Mouse (Mus musculus) fat pad, adult 2 months (tissue): ENCODE data around the gene Nnmt.

ENCODE experiments used
- DNase-seq: peaks from one replicate; pipeline ENCODE4 v3.0.0-alpha.2; 2011; ENCODE audit warnings: low read depth, low spot score; ENCODE audit errors: extremely low read depth

The Nnmt gene

GRCm38 (mm10) chr9:48635576-48636350, 30.8 kb upstream of the Nnmt start:
- DNase-seq, result no peak

- no peak for DNase-seq
Measured at GRCm38 (mm10) chr9:48633147-48633546, 28.2 kb upstream of the Nnmt start.

- no peak for DNase-seq
Measured at GRCm38 (mm10) chr9:48619268-48619667, 14.3 kb upstream of the Nnmt start.

GRCm38 (mm10) chr9:48618589-48618988, 13.6 kb upstream of the Nnmt start:
- peak; percentile 37 for DNase-seq

DNA sequence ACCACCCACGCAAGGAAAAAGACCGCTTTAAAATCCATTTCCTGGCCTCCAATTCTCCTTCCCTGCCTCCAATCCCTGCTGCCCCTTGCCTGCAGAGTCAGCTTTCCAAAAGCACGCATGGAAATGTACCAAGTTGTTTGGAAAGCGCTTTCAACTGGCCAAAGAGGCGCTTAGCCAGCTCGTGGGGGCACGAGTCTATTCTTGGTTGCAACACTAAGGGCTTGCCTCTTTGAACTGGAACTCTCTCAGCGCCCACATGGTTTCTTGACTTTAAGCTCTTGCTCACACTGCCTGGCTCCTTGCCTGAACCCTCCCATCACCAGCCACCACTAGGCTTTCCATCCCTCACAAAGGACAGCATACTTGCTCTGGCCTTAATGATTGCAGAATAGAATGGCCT, 13.2 kb upstream of the Nnmt start:
- peak; percentile 93 for DNase-seq

DNA sequence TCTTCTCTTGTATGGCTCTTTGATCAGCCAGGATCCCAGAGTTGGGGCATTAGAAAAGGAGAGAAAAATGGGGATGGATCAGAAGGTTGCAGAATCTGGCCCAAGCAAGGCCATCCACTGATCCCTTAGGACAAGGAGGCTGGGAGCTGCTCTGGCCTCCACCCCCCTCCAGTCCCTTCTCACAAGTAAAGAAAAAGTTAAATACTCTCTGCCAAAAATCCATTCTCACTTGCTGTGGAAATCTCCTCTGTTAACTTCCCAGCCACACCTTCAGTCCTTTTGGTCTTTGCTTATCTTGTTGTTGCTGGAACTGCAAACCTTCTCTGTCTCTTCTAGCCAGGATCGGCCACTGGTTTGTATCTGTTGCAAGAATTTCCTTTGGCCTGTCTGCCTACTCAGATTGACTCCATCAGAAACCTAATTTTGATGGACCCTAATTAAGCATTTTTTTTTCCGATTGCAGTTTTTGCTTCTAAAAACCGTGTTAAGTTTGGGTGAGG, 12.6 kb upstream of the Nnmt start:
- no peak for DNase-seq

DNA sequence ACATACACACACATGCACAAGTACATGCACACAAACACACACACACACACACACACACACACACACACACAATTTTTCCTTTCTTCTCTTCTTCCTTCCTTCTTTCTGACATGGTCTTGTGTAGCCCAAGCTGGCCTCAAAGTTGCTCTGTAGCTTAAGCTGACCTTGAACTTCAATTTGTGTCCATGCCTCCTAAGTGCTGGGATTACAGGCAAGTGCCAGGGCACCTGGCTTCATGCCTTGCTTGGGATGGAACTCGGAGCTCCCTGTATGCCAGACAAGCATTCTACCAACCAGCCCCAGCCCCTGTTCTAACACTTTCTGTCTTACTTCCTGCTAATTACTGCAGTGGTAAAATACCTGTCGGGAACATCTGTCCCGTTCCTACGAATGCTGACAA, 8.3 kb upstream of the Nnmt start:
- no peak for DNase-seq

GRCm38 (mm10) chr9:48612542-48612941, 7.6 kb upstream of the Nnmt start:
- no peak for DNase-seq

- no peak for DNase-seq
Measured at GRCm38 (mm10) chr9:48611032-48611431, 6.1 kb upstream of the Nnmt start.

GRCm38 (mm10) chr9:48609734-48610133, 4.8 kb upstream of the Nnmt start:
- no peak for DNase-seq

GRCm38 (mm10) chr9:48607417-48607816, 2.5 kb upstream of the Nnmt start:
- DNase-seq, result no peak

DNA sequence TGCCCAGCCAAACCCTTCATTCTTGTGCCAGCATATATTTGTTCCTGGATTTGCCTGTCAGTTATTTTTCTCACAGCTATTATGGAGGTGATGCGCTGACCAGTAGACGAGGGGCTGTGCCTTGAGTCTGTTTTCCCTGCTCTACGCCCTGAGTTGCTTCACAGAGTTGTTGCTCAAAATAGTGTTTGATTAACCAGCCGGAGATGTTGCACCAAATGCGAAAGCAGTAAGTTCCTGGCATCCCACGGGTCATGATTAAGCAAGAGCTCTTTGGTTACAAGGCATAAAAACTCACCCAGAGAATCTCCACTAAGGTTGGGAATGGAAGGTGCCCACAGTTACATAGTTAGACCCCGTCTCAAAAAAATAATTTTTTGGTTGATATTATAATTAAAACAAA, 1.2 kb upstream of the Nnmt start:
- peak; percentile 52 for DNase-seq

- no peak for DNase-seq
Measured at GRCm38 (mm10) chr9:48605697-48606096, 744 bp upstream of the Nnmt start.

DNA sequence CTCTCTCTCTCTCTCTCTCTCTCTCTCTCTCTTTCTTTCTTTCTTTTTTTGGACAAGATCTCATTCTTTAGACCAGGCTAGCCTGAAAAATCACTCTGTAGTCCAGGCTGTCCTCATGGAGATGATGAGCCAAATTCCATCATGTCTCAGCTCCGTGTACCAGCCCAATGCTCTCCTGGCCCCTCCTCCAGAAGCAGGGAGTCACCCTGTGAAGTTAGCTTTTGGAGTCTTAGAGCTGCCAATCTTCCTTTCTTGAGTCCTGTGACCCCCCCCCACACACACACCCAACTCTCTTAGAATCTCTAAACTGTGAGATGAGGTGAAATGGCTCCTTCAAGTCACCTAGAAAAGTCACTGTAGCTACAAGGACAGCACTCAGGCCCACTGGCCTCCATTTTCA, 727 bp downstream of the Nnmt start:
- DNase-seq, result no peak

- no peak for DNase-seq
Measured at GRCm38 (mm10) chr9:48600881-48601280, 4.1 kb downstream of the Nnmt start.

DNA sequence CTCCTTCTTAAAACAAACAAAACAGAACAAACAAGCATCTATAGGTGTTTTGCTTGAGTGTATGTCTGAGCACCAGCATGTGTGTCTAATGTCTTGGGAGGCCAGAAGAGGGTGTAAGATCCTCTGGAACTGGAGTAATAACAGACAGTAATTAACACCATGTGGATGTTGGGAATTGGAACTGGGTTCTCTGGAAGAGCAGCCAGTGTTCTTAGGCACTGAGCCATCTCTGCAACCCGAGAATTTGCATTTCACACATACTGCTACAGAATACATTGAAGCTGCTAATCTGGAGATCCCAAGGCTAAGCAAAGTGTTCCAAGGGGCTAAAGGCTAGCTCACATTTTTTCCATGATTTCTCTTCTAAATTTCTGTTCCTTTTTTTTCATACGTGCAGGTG, 4.9 kb downstream of the Nnmt start:
- no peak for DNase-seq

- DNase-seq, result no peak
Measured at GRCm38 (mm10) chr9:48597494-48597893, 7.5 kb downstream of the Nnmt start.

DNA sequence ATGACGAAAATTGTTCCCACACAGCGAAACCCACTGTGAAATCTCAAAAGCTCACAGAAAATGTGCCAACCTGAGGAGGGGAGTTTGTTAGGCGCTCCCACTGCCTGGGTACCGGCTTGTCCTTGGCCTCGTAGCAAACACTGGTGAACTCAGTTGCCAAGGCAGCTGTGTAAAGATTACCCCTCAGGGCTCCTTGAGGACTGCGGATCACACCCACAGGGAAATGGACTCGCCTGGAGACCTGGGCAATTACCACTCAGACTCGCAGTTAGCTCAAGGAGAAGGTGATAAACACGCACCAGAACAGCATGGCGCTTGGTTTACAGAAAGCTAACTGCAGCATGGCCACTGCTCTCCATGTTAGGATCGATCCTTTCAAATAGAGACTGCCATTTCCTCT, 8.0 kb downstream of the Nnmt start:
- DNase-seq, result no peak

DNA sequence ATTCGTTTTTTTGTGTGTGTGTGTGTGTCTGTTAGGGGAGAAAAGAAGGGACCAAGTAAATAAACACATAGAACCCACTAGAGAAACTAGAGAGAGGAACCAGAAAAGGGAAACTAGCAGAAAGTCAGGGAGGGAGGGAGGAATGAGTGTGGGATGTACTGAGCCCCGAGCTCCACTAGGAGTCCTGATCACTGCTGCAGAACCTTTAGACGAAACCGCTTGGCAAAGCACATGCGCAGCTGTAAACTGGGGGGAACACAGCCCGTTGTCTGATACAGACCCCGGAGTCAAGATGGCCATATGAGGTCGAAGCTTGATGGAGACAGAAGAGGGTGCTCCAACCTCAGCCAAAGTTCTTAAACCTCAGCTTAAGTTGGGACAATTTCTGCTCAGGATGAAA, 11.0 kb downstream of the Nnmt start:
- no peak for DNase-seq

GRCm38 (mm10) chr9:48590606-48591005, 14.3 kb downstream of the Nnmt start:
- DNase-seq, result no peak

DNA sequence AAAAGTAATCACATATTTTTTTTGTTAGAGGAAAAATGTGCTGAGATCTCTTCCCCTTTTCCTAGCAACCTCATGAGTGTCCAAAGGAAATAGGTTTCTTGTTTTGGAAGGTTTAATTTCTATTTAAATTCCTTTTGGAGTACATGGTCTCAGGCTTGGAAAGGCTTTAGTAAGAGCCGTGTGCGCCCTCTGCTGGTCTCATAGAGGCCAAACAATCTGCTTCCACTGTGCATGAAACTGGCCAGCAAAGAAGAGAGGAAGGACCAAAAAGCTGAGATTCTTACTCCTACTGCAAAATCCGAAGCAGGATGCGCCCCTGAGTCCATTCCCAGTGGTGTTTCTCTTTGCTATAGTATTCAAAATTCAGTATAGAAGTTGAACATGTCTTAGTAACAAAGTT, 18.6 kb downstream of the Nnmt start:
- no peak for DNase-seq

GRCm38 (mm10) chr9:48580808-48581207, 24.1 kb downstream of the Nnmt start:
- DNase-seq, result no peak

- DNase-seq, result no peak
Measured at GRCm38 (mm10) chr9:48562388-48562787, 42.6 kb downstream of the Nnmt start.
